Mouse (Mus musculus) thymus, adult 2 months (tissue): Measurements from ENCODE around the gene Ngef.

Experiments
- CTCF ChIP-seq: fragments of 200-500 bp; IDR thresholded peaks from 2 replicates; pipeline ENCODE4 v1.5.1; 2012; ENCODE audit warnings: mild to moderate bottlenecking, control low read depth, low read length, moderate library complexity, borderline replicate concordance; ENCODE audit not compliant: control insufficient read depth, poor library complexity, insufficient read depth; ENCODE audit errors: extremely low read depth
- POLR2A ChIP-seq: fragments of 200-500 bp; IDR thresholded peaks from 2 replicates; pipeline ENCODE4 v1.6.1; 2012; ENCODE audit warnings: mild to moderate bottlenecking, low read length, control low read depth, moderate library complexity; ENCODE audit not compliant: control insufficient read depth, poor library complexity, insufficient read depth; ENCODE audit errors: extremely low read depth

DNA sequence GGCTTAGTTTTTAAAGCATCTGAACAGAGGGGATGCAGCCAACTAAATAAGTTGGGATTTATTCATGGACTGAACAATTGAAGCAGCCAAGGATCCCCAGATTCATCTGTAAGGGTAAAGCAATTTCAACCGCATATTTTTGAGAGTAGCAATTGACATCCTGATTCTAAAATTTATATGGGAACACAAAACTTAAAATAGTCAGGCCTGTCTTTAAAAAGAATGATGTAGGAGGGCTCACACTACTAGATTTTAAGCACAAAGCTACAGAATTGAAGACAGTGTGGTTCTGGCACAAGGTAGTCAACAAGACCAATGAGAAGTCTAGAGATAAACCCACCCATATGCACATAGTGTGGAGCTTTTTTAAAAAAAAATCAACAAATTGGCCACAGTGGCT is 36.7 kb downstream of the Ngef start:
- TF ChIP-seq CTCF (no peak), POLR2A (no peak)
